Mouse (Mus musculus): Measurements from ENCODE around the gene 4932429P05Rik. TPM values are rescaled to one million over a fixed set of nuclear protein-coding genes. Genes with fewer than 3 reads are reported as not detected.

Gene 4932429P05Rik
- not detected in 2 replicates for polyA plus RNA-seq (2014; fragmentation: Nextera tagmentation; extraction: Ambion mirVana)

DNA sequence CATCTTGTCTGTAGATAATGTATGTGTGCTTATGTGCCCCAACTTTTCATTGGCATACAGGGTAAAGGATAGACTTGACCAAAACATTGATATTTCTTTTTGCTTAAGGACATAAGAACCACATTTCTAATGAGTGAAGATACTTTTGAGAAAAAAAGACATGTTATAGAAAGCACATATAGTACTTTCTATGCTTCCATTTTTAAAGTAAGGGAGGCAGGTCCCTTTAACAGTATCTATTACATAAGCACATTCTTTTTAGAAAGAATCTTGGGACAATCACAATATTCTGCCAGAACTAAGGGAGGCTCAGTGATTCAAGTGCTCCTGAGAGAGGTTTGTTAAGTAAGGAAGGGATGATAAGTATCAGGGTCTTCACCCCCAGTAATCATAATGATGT is at the start of gene 4932429P05Rik:
4932429P05Rik (plus strand) TSS at position 301 of the 400 bp plus-strand sequence.
- DNase-seq (ENCODE audit: low spot score) = no peak
- no peak within 1 kb of the TSS for H3K4me2 ChIP-seq (ENCODE audit: low read depth, severe bottlenecking)
- H3K9ac ChIP-seq (ENCODE audit: low read length) = no peak within 1 kb of the TSS
- no peaks in the 10 kb centered on the region for H3K4me1 ChIP-seq (ENCODE audit: control insufficient read depth, insufficient read depth, low read length)
- no peak within 1 kb of the TSS for H3K27ac ChIP-seq (replicated peaks; ENCODE audit: low read depth, low read length)
- no peaks in the 10 kb centered on the region for H3K27me3 ChIP-seq (ENCODE audit: control insufficient read depth, insufficient read depth, low read length)
- no peak for ATAC-seq (ENCODE audit: insufficient number of reproducible peaks, low FRiP score, low TSS enrichment, low read depth)
- no peaks in the 10 kb centered on the region for H3K36me3 ChIP-seq (ENCODE audit: control insufficient read depth, insufficient read depth, low read length)
- H3K4me3 ChIP-seq (ENCODE audit: low read depth, low read length) = no peak within 1 kb of the TSS
- no peaks in the 10 kb centered on the region for H3K9me3 ChIP-seq (ENCODE audit: control insufficient read depth, low read length)

Other genes starting within 250 kb of the 4932429P05Rik start
- gene 4930415L06Rik, start 180.6 kb downstream of the 4932429P05Rik start, polyA plus RNA-seq (2014; fragmentation: Nextera tagmentation; extraction: Ambion mirVana) = not detected in 2 replicates